Mouse (Mus musculus) intestine, postnatal 0 days (tissue): ENCODE measurements around the gene Rab23. TPM values are rescaled to one million over a fixed set of nuclear protein-coding genes. Genes with fewer than 3 reads are reported as not detected.
"Not testable (repeated sequence)": the region's sequence is repeated elsewhere in the genome, so short reads cannot be mapped to it uniquely, and the experiment has no call there.

Experiments
- ATAC-seq: fragments of 200-750 bp; cut with Nextera tagmentation; 2 replicates; pipeline ENCODE4 v1.8.0; 2017; ENCODE audit warnings: mild to moderate bottlenecking, moderate TSS enrichment, moderate library complexity
- H3K27ac ChIP-seq: fragments of 300-500 bp; sonication (generic); 2 replicates; pipeline ENCODE4 v1.5.1; 2014; ENCODE audit warnings: mild to moderate bottlenecking, low read depth, low read length, moderate library complexity
- H3K27me3 ChIP-seq: fragments of 300-500 bp; sonication (generic); replicated peaks from 2 replicates; pipeline ENCODE4 v1.6.1; 2014; ENCODE audit warnings: low read length, mixed read lengths; ENCODE audit not compliant: control insufficient read depth, insufficient read depth
- H3K36me3 ChIP-seq: fragments of 300-500 bp; sonication (generic); 2 replicates; pipeline ENCODE4 v1.6.1; 2014; ENCODE audit warnings: mild to moderate bottlenecking, moderate library complexity; ENCODE audit not compliant: control insufficient read depth, insufficient read depth
- H3K4me1 ChIP-seq: fragments of 300-500 bp; sonication (generic); replicated peaks from 2 replicates; pipeline ENCODE4 v1.6.1; 2014; ENCODE audit warnings: antibody characterized with exemption, low read length, mixed read lengths; ENCODE audit not compliant: control insufficient read depth, insufficient read depth
- H3K4me2 ChIP-seq: fragments of 300-500 bp; sonication (generic); replicated peaks from 2 replicates; pipeline ENCODE4 v1.6.1; 2014; ENCODE audit warnings: low read depth, mild to moderate bottlenecking, moderate library complexity
- H3K4me3 ChIP-seq: fragments of 300-500 bp; sonication (generic); 2 replicates; pipeline ENCODE4 v1.5.1; 2014; ENCODE audit warnings: low read depth, low read length
- H3K9ac ChIP-seq: fragments of 300-500 bp; sonication (generic); 2 replicates; pipeline ENCODE4 v1.6.1; 2014; ENCODE audit warnings: mild to moderate bottlenecking, low read depth, low read length
- H3K9me3 ChIP-seq: fragments of 300-500 bp; sonication (generic); 2 replicates; pipeline ENCODE4 v1.6.1; 2016; ENCODE audit warnings: mixed run types; ENCODE audit not compliant: control insufficient read depth
- CTCF ChIP-seq: sonication (generic); IDR thresholded peaks from 2 replicates; pipeline ENCODE4 v1.5.1; 2016; ENCODE audit warnings: low read depth, mild to moderate bottlenecking, control low read depth, antibody characterized with exemption, moderate library complexity
- WGBS: fragments of 180-500 bp; shearing (Covaris S2); extraction: QIAGEN DNeasy Blood & Tissue Kit; methylation state at CpG from one replicate; pipeline ENCODE4 v1.1.7; 2014; 5-methylcytosine and 5-hydroxymethylcytosine counted together
- polyA plus RNA-seq: library from polyadenylated mRNA; unstranded; fragments of >200 nt; fragmentation: Nextera tagmentation; extraction: Ambion mirVana; gene quantifications from 2 replicates; pipeline ENCODE4 v1.2.1, GENCODE M21; 2015

Rab23 gene
- polyA plus RNA-seq, 1 experiment from 2014 or later, result 9.7 TPM

GRCm38 (mm10) chr1:33738681-33739278 lies 19.1 kb downstream of the Rab23 start:
- Histone ChIP-seq H3K27ac (no peak overlapping the region), H3K27me3 (no peaks in the 10 kb centered on the region), H3K9me3 (no peaks in the 10 kb centered on the region), H3K36me3 (peaks cover 44% of the 10 kb centered on the region), H3K4me3 (no peak overlapping the region), H3K4me2 (no peak overlapping the region), H3K9ac (no peak overlapping the region), H3K4me1 (no peaks in the 10 kb centered on the region)
- ATAC-seq, result peak; percentile 55
- TF ChIP-seq CTCF, result no peak
- WGBS, result 81% methylated on average over 11 of the region's 11 CpGs

DNA sequence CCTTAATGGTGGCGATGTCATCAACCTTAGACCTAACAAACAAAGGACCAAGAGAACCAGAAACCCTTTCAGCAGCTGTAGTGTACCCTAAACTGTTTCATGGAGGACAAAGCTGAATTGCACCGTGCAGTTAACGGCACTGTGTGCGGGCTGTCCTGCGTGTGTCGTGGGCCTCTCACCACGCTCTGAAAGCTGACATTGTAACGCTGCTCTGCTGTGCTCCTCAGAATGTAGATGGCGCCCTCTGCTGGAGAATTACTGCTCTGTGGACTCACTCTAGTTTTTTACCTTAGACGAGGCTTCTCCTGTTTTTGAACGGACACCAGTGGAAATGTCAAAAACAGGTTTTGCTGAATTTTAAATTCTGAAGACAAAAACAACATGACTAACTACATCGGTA lies 19.6 kb downstream of the Rab23 start:
- ATAC-seq, result peak; percentile 71
- Histone ChIP-seq H3K27me3 (no peaks in the 10 kb centered on the region), H3K27ac (no peak overlapping the region), H3K4me2 (no peak overlapping the region), H3K36me3 (peaks cover 47% of the 10 kb centered on the region), H3K4me3 (no peak overlapping the region), H3K4me1 (no peaks in the 10 kb centered on the region), H3K9ac (no peak overlapping the region), H3K9me3 (no peaks in the 10 kb centered on the region)
- 31% methylated on average over 12 of the region's 12 CpGs for WGBS
- TF ChIP-seq CTCF, result peak; percentile 99

DNA sequence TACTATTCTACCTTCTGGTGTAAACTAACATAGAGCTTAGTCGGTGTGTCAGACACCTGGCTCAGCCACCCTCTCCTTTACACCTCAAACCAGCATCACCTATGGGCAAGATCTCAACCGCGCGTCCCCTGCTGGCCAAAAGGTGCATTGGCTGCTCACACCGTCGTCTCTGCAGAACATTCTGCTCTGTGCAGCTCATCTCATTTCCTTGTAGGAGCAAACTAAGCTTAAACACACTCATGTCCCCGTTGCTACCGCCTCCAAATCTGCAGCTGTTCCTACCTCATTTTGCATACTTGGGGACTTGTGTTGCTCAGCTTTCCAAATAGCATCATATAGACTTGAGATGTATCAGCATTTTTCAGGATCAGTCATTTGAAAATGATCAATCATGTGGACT lies 23.2 kb downstream of the Rab23 start:
- H3K9me3 ChIP-seq, result no peaks in the 10 kb centered on the region
- peak; percentile 84 for TF ChIP-seq CTCF
- no peak overlapping the region for H3K27ac ChIP-seq
- peaks cover 23% of the 10 kb centered on the region; the same call in 1 of the 2 replicates for H3K36me3 ChIP-seq
- H3K4me3 ChIP-seq, result no peak overlapping the region
- H3K4me1 ChIP-seq, result no peaks in the 10 kb centered on the region
- 20% methylated on average over 8 of the region's 8 CpGs for WGBS
- no peak overlapping the region for H3K4me2 ChIP-seq
- no peak overlapping the region for H3K9ac ChIP-seq
- no peak for ATAC-seq
- no peaks in the 10 kb centered on the region for H3K27me3 ChIP-seq

- H3K9ac ChIP-seq, H3K27ac ChIP-seq, H3K27me3 ChIP-seq, ATAC-seq, H3K4me2 ChIP-seq, H3K4me3 ChIP-seq, H3K4me1 ChIP-seq, H3K9me3 ChIP-seq: not testable (repeated sequence)
- H3K36me3 ChIP-seq, result peaks cover 16% of the 10 kb centered on the region; the same call in 1 of the 2 replicates
- 91% methylated on average over 9 of the region's 9 CpGs for WGBS
Observed at GRCm38 (mm10) chr1:33744815-33745214, 25.1 kb downstream of the Rab23 start.

- H3K9ac ChIP-seq, result no peak overlapping the region
- WGBS, result 91% methylated on average over 4 of the region's 4 CpGs
- H3K9me3 ChIP-seq, result no peaks in the 10 kb centered on the region
- H3K27ac ChIP-seq, result no peak overlapping the region
- H3K27me3 ChIP-seq, result no peaks in the 10 kb centered on the region
- no peak for TF ChIP-seq CTCF
- no peak overlapping the region for H3K4me3 ChIP-seq
- no peaks in the 10 kb centered on the region for H3K4me1 ChIP-seq
- H3K4me2 ChIP-seq, result no peak overlapping the region
- peaks cover 10% of the 10 kb centered on the region; the same call in 1 of the 2 replicates for H3K36me3 ChIP-seq
- no peak for ATAC-seq
Observed at GRCm38 (mm10) chr1:33745901-33746300, 26.2 kb downstream of the Rab23 start.

DNA sequence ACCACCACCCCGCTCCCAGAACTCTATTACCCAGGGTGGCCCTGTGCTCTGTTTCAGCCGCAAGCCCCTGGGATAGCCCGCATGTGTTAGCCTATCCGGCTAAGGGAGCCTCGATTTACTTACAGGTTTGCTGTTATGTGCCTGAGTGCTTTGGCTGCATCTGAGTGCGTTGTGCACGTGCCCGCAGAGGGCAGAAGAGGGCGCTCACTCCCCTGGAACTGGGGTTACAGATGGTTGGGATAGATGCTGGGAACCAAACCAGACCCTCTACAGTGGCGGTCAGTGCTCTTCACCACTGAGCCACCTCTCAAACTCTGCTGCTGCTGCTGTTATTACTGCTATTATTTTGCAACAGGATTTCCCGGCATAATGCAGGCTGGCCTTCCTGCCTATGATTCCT lies 29.4 kb downstream of the Rab23 start:
- 97% methylated on average over 11 of the region's 11 CpGs for WGBS
- no peaks in the 10 kb centered on the region for H3K4me1 ChIP-seq
- ATAC-seq, result no peak
- H3K36me3 ChIP-seq, result peaks cover 3% of the 10 kb centered on the region; the same call in 1 of the 2 replicates
- no peaks in the 10 kb centered on the region for H3K27me3 ChIP-seq
- no peak overlapping the region for H3K9ac ChIP-seq
- no peak overlapping the region for H3K27ac ChIP-seq
- no peak overlapping the region for H3K4me2 ChIP-seq
- no peaks in the 10 kb centered on the region for H3K9me3 ChIP-seq
- H3K4me3 ChIP-seq, result no peak overlapping the region
- no peak for TF ChIP-seq CTCF

- not testable (repeated sequence) for ATAC-seq, H3K4me3 ChIP-seq, H3K36me3 ChIP-seq, H3K27me3 ChIP-seq, H3K9me3 ChIP-seq, H3K9ac ChIP-seq, H3K27ac ChIP-seq, H3K4me1 ChIP-seq, H3K4me2 ChIP-seq
- 87% methylated on average over 4 of the region's 4 CpGs for WGBS
Observed at GRCm38 (mm10) chr1:33749709-33750108, 30.0 kb downstream of the Rab23 start.
